Mouse (Mus musculus) heart, postnatal 0 days (tissue): ENCODE data around the gene Spata18. TPM values are rescaled to one million over a fixed set of nuclear protein-coding genes. Genes with fewer than 3 reads are reported as not detected.

Experiments used
- ATAC-seq: fragments of 200-750 bp; cut with Nextera tagmentation; 2 replicates; pipeline ENCODE4 v1.8.0; 2017; ENCODE audit warnings: low read depth, moderate number of reproducible peaks, moderate library complexity; ENCODE audit not compliant: insufficient read depth
- DNase-seq: peaks from one replicate; pipeline ENCODE4 v3.0.0-alpha.2; 2016; ENCODE audit warnings: low spot score
- H3K27ac ChIP-seq: fragments of 300-500 bp; sonication (generic); 2 replicates; pipeline ENCODE4 v1.5.1; 2014; ENCODE audit warnings: low read depth, mild to moderate bottlenecking
- H3K27me3 ChIP-seq: fragments of 300-500 bp; sonication (generic); 2 replicates; pipeline ENCODE4 v1.6.1; 2014; ENCODE audit warnings: low read length, mixed read lengths; ENCODE audit not compliant: control insufficient read depth, insufficient read depth
- H3K36me3 ChIP-seq: fragments of 300-500 bp; sonication (generic); replicated peaks from 2 replicates; pipeline ENCODE4 v1.6.1; 2014; ENCODE audit warnings: low read length, mixed read lengths; ENCODE audit not compliant: control insufficient read depth, insufficient read depth
- H3K4me1 ChIP-seq: fragments of 300-500 bp; sonication (generic); 2 replicates; pipeline ENCODE4 v1.6.1; 2014; ENCODE audit warnings: antibody characterized with exemption; ENCODE audit not compliant: control insufficient read depth, insufficient read depth
- H3K4me2 ChIP-seq: fragments of 300-500 bp; sonication (generic); 2 replicates; pipeline ENCODE4 v1.6.1; 2014; ENCODE audit warnings: low read depth, mild to moderate bottlenecking, low read length, moderate library complexity
- H3K4me3 ChIP-seq: fragments of 300-500 bp; sonication (generic); 2 replicates; pipeline ENCODE4 v1.5.1; 2014; ENCODE audit warnings: low read depth, low read length
- H3K9ac ChIP-seq: fragments of 300-500 bp; sonication (generic); replicated peaks from 2 replicates; pipeline ENCODE4 v1.6.1; 2014; ENCODE audit warnings: low read depth, low read length, mixed read lengths
- H3K9me3 ChIP-seq: fragments of 300-500 bp; sonication (generic); replicated peaks from 2 replicates; pipeline ENCODE4 v1.6.1; 2016; ENCODE audit warnings: low read length; ENCODE audit not compliant: control insufficient read depth
- CTCF ChIP-seq: IDR thresholded peaks from 2 replicates; pipeline ENCODE4 v1.5.1; 2016; ENCODE audit warnings: antibody characterized with exemption, control low read depth, low read depth
- EP300 ChIP-seq: IDR thresholded peaks from 2 replicates; pipeline ENCODE4 v1.6.1; 2016; ENCODE audit warnings: antibody characterized with exemption, low read depth
- WGBS: fragments of 180-500 bp; shearing (Covaris S2); extraction: QIAGEN DNeasy Blood & Tissue Kit; methylation state at CpG from one replicate; pipeline ENCODE4 v1.1.7; 2014; 5-methylcytosine and 5-hydroxymethylcytosine counted together
- polyA plus RNA-seq: library from polyadenylated mRNA; unstranded; fragments of >200 nt; fragmentation: Nextera tagmentation; extraction: Ambion mirVana; gene quantifications from 2 replicates; pipeline ENCODE4 v1.2.1, GENCODE M21; 2015
- total RNA-seq: library from RNA; depleted of rRNA; stranded (reverse); fragments of >200 nt; gene quantifications from 2 replicates; pipeline ENCODE4 v1.2.3, GENCODE M21; 2014; ENCODE audit warnings: low replicate concordance

The Spata18 gene
- total and polyA plus RNA-seq, 2 experiments from 2014 or later = 0.27 to 0.87 TPM

GRCm38 (mm10) chr5:73683706-73684409 lies 32.7 kb downstream of the Spata18 start:
- no peak for DNase-seq
- no peaks in the 10 kb centered on the region for H3K9me3 ChIP-seq
- H3K4me3 ChIP-seq = no peak overlapping the region
- no peaks in the 10 kb centered on the region for H3K36me3 ChIP-seq
- no peak overlapping the region for H3K27ac ChIP-seq
- H3K4me1 ChIP-seq = peaks cover 17% of the 10 kb centered on the region
- H3K4me2 ChIP-seq = no peak overlapping the region
- no peak for TF ChIP-seq EP300
- peak; percentile 43 for TF ChIP-seq CTCF
- no peaks in the 10 kb centered on the region for H3K27me3 ChIP-seq
- WGBS = 54% methylated on average over 9 of the region's 9 CpGs
- H3K9ac ChIP-seq = no peak overlapping the region
- ATAC-seq = no peak

DNA sequence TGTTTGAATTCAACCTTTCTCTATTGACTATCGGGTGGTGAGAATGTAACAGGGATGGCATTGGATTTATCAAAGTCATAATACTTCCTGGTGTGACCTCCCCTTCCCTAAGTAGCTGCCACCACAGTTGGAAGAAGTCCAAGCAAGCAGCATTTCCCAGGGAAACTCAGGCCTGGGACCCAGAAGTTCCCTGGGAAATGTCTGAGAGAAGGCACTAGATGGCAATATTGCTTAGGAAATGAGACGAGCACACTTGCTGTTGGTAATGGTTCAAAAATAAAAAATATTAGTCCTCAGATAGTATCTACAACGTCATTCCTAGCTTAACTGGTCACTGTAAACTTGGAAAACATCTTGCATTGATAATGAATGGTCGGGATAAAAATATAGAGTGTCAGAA lies 35.0 kb downstream of the Spata18 start:
- no peak overlapping the region for H3K4me3 ChIP-seq
- H3K36me3 ChIP-seq = no peaks in the 10 kb centered on the region
- H3K9me3 ChIP-seq = no peaks in the 10 kb centered on the region
- no peak overlapping the region for H3K9ac ChIP-seq
- H3K27ac ChIP-seq = no peak overlapping the region
- WGBS = 6% methylated on average over 4 of the region's 4 CpGs
- peak; percentile 80 for DNase-seq
- TF ChIP-seq CTCF (peak; percentile 63), EP300 (no peak)
- H3K4me2 ChIP-seq = no peak overlapping the region
- H3K4me1 ChIP-seq = peaks cover 24% of the 10 kb centered on the region
- H3K27me3 ChIP-seq = no peaks in the 10 kb centered on the region
- peak; percentile 16; the same call in 1 of the 2 replicates for ATAC-seq

- no peaks in the 10 kb centered on the region for H3K27me3 ChIP-seq
- TF ChIP-seq CTCF = no peak
- TF ChIP-seq EP300 = no peak
- peak; percentile 56 for DNase-seq
- H3K27ac ChIP-seq = peak overlapping the region; percentile 58
- H3K4me1 ChIP-seq = peaks cover 24% of the 10 kb centered on the region
- ATAC-seq = 0 out of 2 replicates have a peak, but pooled peaks have one; percentile 20
- WGBS = 17% methylated on average over 1 of the region's 1 CpGs
- no peaks in the 10 kb centered on the region for H3K36me3 ChIP-seq
- no peak overlapping the region for H3K4me2 ChIP-seq
- no peak overlapping the region for H3K9ac ChIP-seq
- no peaks in the 10 kb centered on the region for H3K9me3 ChIP-seq
- no peak overlapping the region for H3K4me3 ChIP-seq
These were observed 37.4 kb downstream of the Spata18 start for GRCm38 (mm10) chr5:73688576-73688975.

DNA sequence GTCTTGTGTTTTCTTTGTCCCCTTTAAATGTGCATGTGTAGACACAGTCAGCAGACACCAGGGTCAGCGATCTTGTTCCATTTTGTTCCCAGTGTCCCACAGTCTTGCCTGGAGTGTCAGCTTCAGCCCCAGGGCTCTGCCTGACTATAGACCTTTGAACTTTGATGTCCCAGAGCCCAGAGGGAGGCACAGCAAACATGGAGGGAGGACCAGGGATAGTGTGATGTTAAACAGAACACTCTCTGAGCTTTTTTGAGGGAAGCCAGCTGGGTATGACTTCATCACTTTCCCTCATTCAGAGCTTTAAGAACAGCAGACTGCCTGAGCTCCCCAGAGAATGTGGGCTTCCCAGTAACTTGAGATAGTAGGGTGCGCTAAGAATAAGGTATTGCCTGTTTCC lies 39.0 kb downstream of the Spata18 start:
- no peaks in the 10 kb centered on the region for H3K27me3 ChIP-seq
- H3K4me1 ChIP-seq = peaks cover 24% of the 10 kb centered on the region
- no peak overlapping the region for H3K4me3 ChIP-seq
- WGBS = 40% methylated on average over 2 of the region's 2 CpGs
- TF ChIP-seq CTCF (no peak), EP300 (no peak)
- no peak overlapping the region for H3K4me2 ChIP-seq
- peak; percentile 65 for ATAC-seq
- H3K9me3 ChIP-seq = no peaks in the 10 kb centered on the region
- H3K27ac ChIP-seq = no peak overlapping the region
- no peaks in the 10 kb centered on the region for H3K36me3 ChIP-seq
- DNase-seq = no peak
- no peak overlapping the region for H3K9ac ChIP-seq

DNA sequence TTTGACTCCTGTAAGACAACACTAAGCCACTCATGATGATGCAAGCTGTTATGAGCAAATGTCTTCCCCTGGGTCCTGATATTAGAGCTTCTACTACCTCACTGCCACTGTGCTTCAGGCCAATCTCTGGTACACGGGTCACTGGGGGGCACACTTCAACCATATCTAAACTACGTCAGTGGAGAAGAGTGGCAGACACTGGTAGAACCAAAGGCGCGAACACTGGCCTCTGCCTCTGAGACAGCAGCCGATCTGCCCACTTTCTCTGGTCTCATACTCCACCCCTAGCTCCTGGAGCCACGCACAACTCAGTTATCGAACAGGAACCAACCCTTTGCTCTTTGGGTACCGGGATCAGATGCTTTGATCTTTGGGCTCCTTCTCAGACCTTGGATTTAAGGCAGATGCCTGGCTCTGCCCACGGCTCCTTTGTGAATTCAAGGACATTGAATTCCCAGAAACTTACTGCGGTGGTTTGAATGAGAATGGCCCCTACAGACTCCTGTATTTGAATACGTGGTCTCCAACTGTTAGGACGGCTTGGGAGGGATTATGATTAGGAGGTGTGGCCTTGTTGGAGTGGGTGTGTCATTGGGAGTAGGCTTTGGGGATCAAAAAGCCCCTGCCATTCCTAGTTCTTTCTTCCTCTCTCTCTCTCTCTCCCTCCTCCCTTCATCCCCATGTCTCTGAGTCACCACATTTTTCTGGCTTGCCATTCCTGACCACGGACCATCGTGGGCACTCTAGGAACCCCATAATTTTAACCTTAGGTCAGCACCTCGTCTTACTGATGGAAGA lies 40.7 kb downstream of the Spata18 start:
- H3K4me2 ChIP-seq = no peak overlapping the region
- H3K4me1 ChIP-seq = peaks cover 23% of the 10 kb centered on the region
- TF ChIP-seq CTCF = no peak
- TF ChIP-seq EP300 = no peak
- H3K9ac ChIP-seq = no peak overlapping the region
- DNase-seq (no peak), ATAC-seq (no peak)
- H3K4me3 ChIP-seq = no peak overlapping the region
- no peak overlapping the region for H3K27ac ChIP-seq
- H3K36me3 ChIP-seq = no peaks in the 10 kb centered on the region
- no peaks in the 10 kb centered on the region for H3K9me3 ChIP-seq
- 43% methylated on average over 15 of the region's 15 CpGs for WGBS
- H3K27me3 ChIP-seq = no peaks in the 10 kb centered on the region
